Comparison of ENCODE assay signal across 8 mouse cellular contexts in genomic region chr13:21716540-21717391, GRCm38 (mm10). TPM values are rescaled to one million over a fixed set of nuclear protein-coding genes. Genes with fewer than 3 reads are reported as not detected.
DNase-seq lines count a peak whose midpoint lies in the region; ATAC-seq and TF ChIP-seq lines count a peak whose summit lies in the region.
"Not testable (repeated sequence)": the region's sequence is repeated elsewhere in the genome, so short reads cannot be mapped to it uniquely, and the experiment has no call there.

No protein-coding gene starts in this region.

- DNase-seq in ES-CJ7 (ENCODE audit: low read depth, low spot score), result peak; percentile 83
- DNase-seq in cerebellum, adult 9-10 months, result peak; percentile 50
- DNase-seq in forebrain, embryonic 14.5 days (ENCODE audit: low spot score), result peak; percentile 52
- peak; percentile 12 for DNase-seq in heart, postnatal 4 days
- not testable (repeated sequence) for DNase-seq in layer of hippocampus, adult 2 months (ENCODE audit: low spot score in 2 of 2); thymus, adult 2 months
- DNase-seq in neural tube, embryonic 10.5 days (ENCODE audit: extremely low spot score, low spot score), result peak; percentile 63

- peak overlapping the region; percentile 94 for H3K27ac ChIP-seq in forebrain, embryonic 14.5 days (ENCODE audit: low read depth, low read length)
- peak overlapping the region; percentile 86 for H3K27ac ChIP-seq in layer of hippocampus, adult 2 months
- peak overlapping the region; percentile 97 for H3K27ac ChIP-seq in lung, embryonic 16.5 days (ENCODE audit: low read length)
- H3K27ac ChIP-seq in thymus, adult 2 months (ENCODE audit: control insufficient read depth, insufficient read depth, low read length), result peak overlapping the region; percentile 90

- TF ChIP-seq POLR2A in thymus, adult 2 months (IDR thresholded peaks at IDR 0.05; ENCODE audit: control insufficient read depth, extremely low read depth, insufficient read depth, low read length, poor library complexity), result 0 out of 2 replicates have a peak, but pooled peaks have one; percentile 30

- H3K4me3 ChIP-seq in forebrain, embryonic 14.5 days (ENCODE audit: low read depth, low read length), result peak overlapping the region; percentile 40
- peak overlapping the region; percentile 58 for H3K4me3 ChIP-seq in layer of hippocampus, adult 2 months
- peak overlapping the region; percentile 55 for H3K4me3 ChIP-seq in lung, embryonic 16.5 days (ENCODE audit: low read length)
- H3K4me3 ChIP-seq in thymus, adult 2 months (ENCODE audit: control insufficient read depth, insufficient read depth, low read length), result peak overlapping the region; percentile 49

- ATAC-seq in forebrain, embryonic 14.5 days, result 0 out of 2 replicates have a peak, but pooled peaks have one; percentile 0
- ATAC-seq in lung, embryonic 16.5 days (ENCODE audit: low read depth), result peak; percentile 1

- TF ChIP-seq CTCF in layer of hippocampus, adult 2 months (conservative IDR thresholded peaks at IDR 0.05); thymus, adult 2 months (IDR thresholded peaks at IDR 0.05; ENCODE audit: borderline replicate concordance, control insufficient read depth, extremely low read depth, insufficient read depth, low read length, poor library complexity): not testable (repeated sequence)

- H3K4me2 ChIP-seq in forebrain, embryonic 14.5 days (ENCODE audit: low read length), result peak overlapping the region; percentile 84
- H3K4me2 ChIP-seq in lung, embryonic 16.5 days (ENCODE audit: low read depth, low read length), result peak overlapping the region; percentile 85

- H3K9me3 ChIP-seq in forebrain, embryonic 14.5 days (replicated peaks; ENCODE audit: control insufficient read depth, low read length); lung, embryonic 16.5 days (ENCODE audit: control insufficient read depth, low read length): not testable (repeated sequence)

- peak overlapping the region; percentile 80 for H3K9ac ChIP-seq in forebrain, embryonic 14.5 days (ENCODE audit: low read length)
- H3K9ac ChIP-seq in lung, embryonic 16.5 days (ENCODE audit: low read length), result peak overlapping the region; percentile 74

- H3K36me3 ChIP-seq in forebrain, embryonic 14.5 days (ENCODE audit: control insufficient read depth, insufficient read depth, low read length); lung, embryonic 16.5 days (ENCODE audit: control insufficient read depth, insufficient read depth, low read length); thymus, adult 2 months (ENCODE audit: control insufficient read depth, insufficient read depth, low read length): not testable (repeated sequence)

- under 1% methylated on average over 9 of the region's 38 CpGs for WGBS in forebrain, embryonic 14.5 days
- WGBS in lung, embryonic 16.5 days, result under 1% methylated on average over 9 of the region's 38 CpGs
- WGBS in thymus, adult 2 months, result under 1% methylated on average over 12 of the region's 38 CpGs

- not testable (repeated sequence) for H3K27me3 ChIP-seq in forebrain, embryonic 14.5 days (replicated peaks; ENCODE audit: control insufficient read depth, insufficient read depth, low read length); lung, embryonic 16.5 days (ENCODE audit: control insufficient read depth, insufficient read depth, low read depth, low read length); thymus, adult 2 months (ENCODE audit: control insufficient read depth, insufficient read depth, low read length)

- peaks cover 27% of the 10 kb centered on the region for H3K4me1 ChIP-seq in forebrain, embryonic 14.5 days (ENCODE audit: control insufficient read depth, insufficient read depth, low read length)
- H3K4me1 ChIP-seq in lung, embryonic 16.5 days (replicated peaks; ENCODE audit: control insufficient read depth, insufficient read depth, low read length), result peaks cover 26% of the 10 kb centered on the region
- not testable (repeated sequence) for H3K4me1 ChIP-seq in thymus, adult 2 months (replicated peaks; ENCODE audit: control insufficient read depth, insufficient read depth, low read length)

RNA-seq across cellular contexts. Expression of gene Hist1h2ai, which starts 0.5 kb away (rescaled TPM):
- 13.2 and 45.9 TPM in 2 replicates for polyA plus RNA-seq in forebrain, embryonic 14.5 days (2014; fragmentation: Nextera tagmentation; extraction: Ambion mirVana)
- 100 to 1,000 TPM; 376 to 467 TPM for total RNA-seq in heart, postnatal 4 days (2021)
- total RNA-seq in layer of hippocampus, adult 2 months (2021), result 10 to 100 TPM; 27.6 to 54.9 TPM
- 33.0 and 45.8 TPM in 2 replicates for polyA plus RNA-seq in lung, embryonic 16.5 days (2015; fragmentation: Nextera tagmentation; extraction: Ambion mirVana)
- 227 and 343 TPM in 2 replicates for polyA plus RNA-seq in thymus, adult 2 months (2012; rRNA removed)

RNA-seq across cellular contexts. Expression of gene Hist1h3h, which starts 0.7 kb away (rescaled TPM):
- polyA plus RNA-seq in forebrain, embryonic 14.5 days (2014; fragmentation: Nextera tagmentation; extraction: Ambion mirVana), result 7.3 and 11.0 TPM in 2 replicates
- total RNA-seq in heart, postnatal 4 days (2021), result 100 to 1,000 TPM; 719 to 727 TPM
- total RNA-seq in layer of hippocampus, adult 2 months (2021), result 10 to 100 TPM; 51.3 to 58.2 TPM
- 13.5 and 20.4 TPM in 2 replicates for polyA plus RNA-seq in lung, embryonic 16.5 days (2015; fragmentation: Nextera tagmentation; extraction: Ambion mirVana)
- 670 and 733 TPM in 2 replicates for polyA plus RNA-seq in thymus, adult 2 months (2012; rRNA removed)

RNA-seq across cellular contexts. Expression of gene Hist1h2bl, which starts 0.8 kb away (rescaled TPM):
- 3.7 and 4.2 TPM in 2 replicates for polyA plus RNA-seq in forebrain, embryonic 14.5 days (2014; fragmentation: Nextera tagmentation; extraction: Ambion mirVana)
- total RNA-seq in heart, postnatal 4 days (2021), result 100 to 1,000 TPM; 413 to 441 TPM
- 10 to 100 TPM; 25.0 to 36.7 TPM for total RNA-seq in layer of hippocampus, adult 2 months (2021)
- polyA plus RNA-seq in lung, embryonic 16.5 days (2015; fragmentation: Nextera tagmentation; extraction: Ambion mirVana), result 3.4 and 4.5 TPM in 2 replicates
- polyA plus RNA-seq in thymus, adult 2 months (2012; rRNA removed), result 118 and 183 TPM in 2 replicates

RNA-seq across cellular contexts. Expression of gene Hist1h2bm, which starts 5.1 kb away (rescaled TPM):
- polyA plus RNA-seq in forebrain, embryonic 14.5 days (2014; fragmentation: Nextera tagmentation; extraction: Ambion mirVana), result 2.5 and 3.9 TPM in 2 replicates
- total RNA-seq in heart, postnatal 4 days (2021), result 100 to 1,000 TPM; 135 to 139 TPM
- total RNA-seq in layer of hippocampus, adult 2 months (2021), result 1 to 10 TPM; 4.2 to 8.2 TPM
- 4.9 and 5.8 TPM in 2 replicates for polyA plus RNA-seq in lung, embryonic 16.5 days (2015; fragmentation: Nextera tagmentation; extraction: Ambion mirVana)
- 76.1 and 110 TPM in 2 replicates for polyA plus RNA-seq in thymus, adult 2 months (2012; rRNA removed)

RNA-seq across cellular contexts. Expression of gene Hist1h4j, which starts 18.1 kb away (rescaled TPM):
- 1.7 TPM in 2 replicates for polyA plus RNA-seq in forebrain, embryonic 14.5 days (2014; fragmentation: Nextera tagmentation; extraction: Ambion mirVana)
- total RNA-seq in heart, postnatal 4 days (2021), result 10 to 100 TPM; 84.6 to 87.5 TPM
- total RNA-seq in layer of hippocampus, adult 2 months (2021), result 10 to 100 TPM; 16.7 to 19.3 TPM
- polyA plus RNA-seq in lung, embryonic 16.5 days (2015; fragmentation: Nextera tagmentation; extraction: Ambion mirVana), result 1.3 and 1.4 TPM in 2 replicates
- polyA plus RNA-seq in thymus, adult 2 months (2012; rRNA removed), result 60.3 and 64.6 TPM in 2 replicates

Comparison
In these comparisons a context has a peak if more than half of its experiments do, and no peak if none do; other contexts are left out.
1. RNA of gene Hist1h3h, which starts 0.7 kb away (polyA plus RNA-seq): 670 to 733 TPM in thymus, adult 2 months; 13.5 to 20.4 TPM in lung, embryonic 16.5 days and 7.3 to 11.0 TPM in forebrain, embryonic 14.5 days; every median in the first group is over 10 times any median in the second.
2. RNA of gene Hist1h2bl, which starts 0.8 kb away (polyA plus RNA-seq): 118 to 183 TPM in thymus, adult 2 months; 3.7 to 4.2 TPM in forebrain, embryonic 14.5 days and 3.4 to 4.5 TPM in lung, embryonic 16.5 days; every median in the first group is over 10 times any median in the second.
3. Peak in every context shown above with its lines, with median percentiles within 50 percentile points of each other: H3K27ac ChIP-seq and H3K4me3 ChIP-seq.